Mouse (Mus musculus): Measurements from ENCODE around the gene Use1.
"Not testable (repeated sequence)": the region's sequence is repeated elsewhere in the genome, so short reads cannot be mapped to it uniquely, and the experiment has no call there.

Gene Use1

GRCm38 (mm10) chr8:71366771-71367528 is at the start of gene Use1:
Gene Use1 (plus strand): TSS chr8:71366848.
- DNase-seq (ENCODE audit: low spot score): peak; percentile 95

- not testable (repeated sequence) for DNase-seq (ENCODE audit: low spot score)
Observed at GRCm38 (mm10) chr8:71318610-71319009, 48.0 kb upstream of the Use1 start.

GRCm38 (mm10) chr8:71319760-71320159 is 46.9 kb upstream of the Use1 start:
- not testable (repeated sequence) for DNase-seq (ENCODE audit: low spot score)

DNA sequence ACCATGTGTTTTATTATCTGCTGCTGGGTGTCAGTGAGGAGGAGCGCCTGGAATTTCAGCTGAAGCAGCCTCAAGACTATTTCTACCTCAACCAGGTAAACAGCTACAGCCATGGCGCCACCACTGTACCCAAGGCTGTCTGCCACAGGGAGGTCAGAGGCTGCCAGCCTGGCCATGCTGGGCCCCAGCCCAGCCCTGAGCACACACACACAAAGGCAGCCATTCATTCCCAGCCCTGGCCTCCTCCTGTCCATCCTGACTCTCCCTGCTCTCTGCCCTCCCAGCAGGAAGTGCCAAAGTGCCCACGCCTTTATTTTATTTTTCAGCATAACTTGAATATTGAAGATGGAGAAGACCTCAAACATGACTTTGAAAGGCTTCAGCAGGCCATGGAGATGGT is 43.7 kb upstream of the Use1 start:
- DNase-seq (ENCODE audit: low spot score): no peak

DNA sequence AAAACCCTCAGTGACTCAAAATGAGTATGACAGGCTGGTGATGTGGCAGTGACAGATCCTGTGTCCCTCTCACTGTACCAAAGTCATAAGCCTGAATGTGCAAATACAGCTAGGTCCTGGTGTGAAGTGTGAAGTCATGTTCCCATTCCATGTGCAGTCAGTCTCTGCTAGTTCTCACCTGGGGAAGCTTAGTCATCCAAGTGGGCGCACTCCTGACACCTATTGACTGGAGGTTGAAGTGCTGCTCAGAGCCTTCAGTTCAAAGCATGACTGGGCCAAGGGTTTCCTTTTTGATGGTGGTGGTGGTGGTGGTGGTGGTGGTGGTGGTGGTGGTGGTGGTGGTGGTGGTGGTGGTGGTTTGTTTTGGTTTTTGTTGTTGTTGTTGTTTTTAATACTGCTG is 41.8 kb upstream of the Use1 start:
- peak; percentile 57 for DNase-seq (ENCODE audit: low spot score)

GRCm38 (mm10) chr8:71337834-71338233 is 28.8 kb upstream of the Use1 start:
- not testable (repeated sequence) for DNase-seq (ENCODE audit: low spot score)

DNA sequence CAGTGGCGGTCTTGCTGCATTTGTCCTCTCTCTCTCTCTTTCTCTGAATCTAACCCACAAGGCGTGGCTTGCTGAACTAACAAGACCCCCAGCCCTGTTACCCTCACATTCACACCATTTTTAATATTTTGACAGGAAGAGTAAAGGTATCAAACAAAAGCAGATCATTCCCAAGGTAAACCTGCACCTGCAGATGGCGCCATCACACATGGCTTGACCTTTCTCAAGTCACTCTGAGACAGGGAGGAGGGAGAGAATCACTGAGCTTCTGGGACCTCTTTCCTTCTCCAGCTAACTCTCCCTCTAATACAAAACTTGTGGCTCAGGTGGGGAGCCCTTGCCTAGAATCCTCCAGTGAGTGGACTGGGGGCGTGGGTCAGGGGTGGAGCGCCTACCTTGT is 26.0 kb upstream of the Use1 start:
- peak; percentile 7 for DNase-seq (ENCODE audit: low spot score)

GRCm38 (mm10) chr8:71346581-71346980 is 20.1 kb upstream of the Use1 start:
- DNase-seq (ENCODE audit: low spot score): no peak

- DNase-seq (ENCODE audit: low spot score): no peak
Observed at GRCm38 (mm10) chr8:71351117-71351516, 15.5 kb upstream of the Use1 start.

- no peak for DNase-seq (ENCODE audit: low spot score)
Observed at GRCm38 (mm10) chr8:71351520-71351919, 15.1 kb upstream of the Use1 start.

- DNase-seq (ENCODE audit: low spot score): no peak
Observed at GRCm38 (mm10) chr8:71358026-71358425, 8.6 kb upstream of the Use1 start.

DNA sequence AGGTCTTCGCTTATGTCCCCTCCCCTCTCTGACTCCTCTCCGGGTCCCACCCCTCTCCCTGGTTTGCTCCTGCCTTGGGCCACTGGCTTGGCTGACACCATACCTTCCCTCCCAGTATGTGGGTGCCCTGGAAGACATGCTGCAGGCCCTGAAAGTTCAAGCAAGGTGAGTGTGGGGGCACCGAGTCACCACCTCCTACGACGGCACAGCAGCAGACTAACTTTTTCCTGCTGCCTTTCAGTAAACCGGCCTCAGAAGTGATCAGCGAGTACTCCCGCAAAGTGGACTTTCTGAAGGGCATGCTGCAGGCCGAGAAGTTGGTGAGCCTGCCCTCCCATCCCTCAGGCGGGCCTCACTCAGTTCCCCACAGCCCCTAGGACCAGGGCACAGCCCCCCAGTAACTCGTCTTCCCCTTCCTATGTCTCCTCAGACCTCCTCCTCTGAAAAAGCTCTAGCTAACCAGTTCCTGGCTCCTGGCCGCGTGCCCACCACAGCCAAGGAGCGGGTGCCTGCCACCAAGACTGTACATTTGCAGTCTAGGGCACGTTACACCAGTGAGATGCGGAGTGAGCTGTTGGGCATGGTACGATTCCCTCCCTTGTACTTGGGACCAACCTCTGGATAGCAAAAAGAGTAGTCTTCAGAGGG is 1.0 kb downstream of the Use1 start:
- DNase-seq (ENCODE audit: low spot score): no peak

- no peak for DNase-seq (ENCODE audit: low spot score)
Observed at GRCm38 (mm10) chr8:71368366-71368765, 1.7 kb downstream of the Use1 start.

GRCm38 (mm10) chr8:71369040-71369718 is 2.5 kb downstream of the Use1 start:
- no peak for DNase-seq (ENCODE audit: low spot score)

- DNase-seq (ENCODE audit: low spot score): no peak
Observed at GRCm38 (mm10) chr8:71370711-71371235, 4.1 kb downstream of the Use1 start.

DNA sequence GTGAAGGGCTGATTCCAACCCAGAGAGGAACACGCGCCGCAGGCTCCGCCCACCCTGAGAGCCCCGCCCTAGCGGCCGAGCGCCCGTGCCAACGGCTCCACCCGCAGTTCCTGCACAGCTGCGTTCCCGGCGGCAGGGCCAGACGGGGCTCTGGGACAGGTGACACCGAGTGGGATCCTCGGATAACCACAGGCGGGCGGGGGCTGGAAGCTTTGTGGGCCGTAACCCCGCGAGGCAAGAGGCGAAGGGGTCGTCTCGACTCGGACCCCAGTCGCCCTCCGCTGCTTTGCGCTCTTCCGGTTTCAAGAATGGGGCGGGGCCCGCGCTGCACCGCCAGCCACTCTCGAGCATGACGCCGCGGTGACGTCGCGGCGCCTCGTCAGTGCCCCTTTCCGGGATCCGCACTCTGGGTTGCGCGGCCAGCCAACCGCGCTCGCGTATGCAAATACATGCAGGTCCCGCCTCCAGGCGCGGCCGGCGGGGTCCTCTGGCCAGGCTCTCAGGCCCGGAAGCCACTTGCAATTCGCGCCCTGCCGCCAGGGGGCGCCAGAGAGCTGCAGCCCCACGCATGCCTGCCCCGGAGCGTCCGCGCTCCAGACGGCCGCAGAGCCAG is 4.7 kb downstream of the Use1 start, which contains the start of gene Ocel1:
TSS of gene Ocel1 (plus strand) at position 63 of the 613 bp plus-strand sequence.
- DNase-seq (ENCODE audit: low spot score): peak; percentile 98

GRCm38 (mm10) chr8:71372427-71372826 is 5.8 kb downstream of the Use1 start:
- DNase-seq (ENCODE audit: low spot score): no peak

DNA sequence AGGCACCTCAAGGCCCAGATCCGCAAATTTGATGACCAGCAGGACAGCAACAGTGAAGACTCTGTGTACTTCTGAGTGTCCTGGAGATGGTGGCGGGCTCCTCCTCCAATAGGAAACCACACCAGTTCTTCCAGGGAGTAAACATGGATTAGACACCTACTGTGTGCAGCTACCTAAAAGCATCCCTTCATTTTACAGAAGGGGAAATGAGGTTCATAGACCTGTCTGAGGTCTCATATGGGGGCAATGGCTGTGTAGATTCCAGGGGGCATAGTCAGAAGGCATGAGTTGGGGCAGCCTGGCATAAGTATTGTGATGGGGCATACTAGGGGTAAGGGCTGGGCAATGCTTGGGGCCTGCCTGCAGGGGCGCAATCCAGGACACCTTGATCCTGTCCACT is 6.4 kb downstream of the Use1 start:
- DNase-seq (ENCODE audit: low spot score): no peak

- DNase-seq (ENCODE audit: low spot score): no peak
Observed at GRCm38 (mm10) chr8:71374616-71375206, 8.1 kb downstream of the Use1 start.

DNA sequence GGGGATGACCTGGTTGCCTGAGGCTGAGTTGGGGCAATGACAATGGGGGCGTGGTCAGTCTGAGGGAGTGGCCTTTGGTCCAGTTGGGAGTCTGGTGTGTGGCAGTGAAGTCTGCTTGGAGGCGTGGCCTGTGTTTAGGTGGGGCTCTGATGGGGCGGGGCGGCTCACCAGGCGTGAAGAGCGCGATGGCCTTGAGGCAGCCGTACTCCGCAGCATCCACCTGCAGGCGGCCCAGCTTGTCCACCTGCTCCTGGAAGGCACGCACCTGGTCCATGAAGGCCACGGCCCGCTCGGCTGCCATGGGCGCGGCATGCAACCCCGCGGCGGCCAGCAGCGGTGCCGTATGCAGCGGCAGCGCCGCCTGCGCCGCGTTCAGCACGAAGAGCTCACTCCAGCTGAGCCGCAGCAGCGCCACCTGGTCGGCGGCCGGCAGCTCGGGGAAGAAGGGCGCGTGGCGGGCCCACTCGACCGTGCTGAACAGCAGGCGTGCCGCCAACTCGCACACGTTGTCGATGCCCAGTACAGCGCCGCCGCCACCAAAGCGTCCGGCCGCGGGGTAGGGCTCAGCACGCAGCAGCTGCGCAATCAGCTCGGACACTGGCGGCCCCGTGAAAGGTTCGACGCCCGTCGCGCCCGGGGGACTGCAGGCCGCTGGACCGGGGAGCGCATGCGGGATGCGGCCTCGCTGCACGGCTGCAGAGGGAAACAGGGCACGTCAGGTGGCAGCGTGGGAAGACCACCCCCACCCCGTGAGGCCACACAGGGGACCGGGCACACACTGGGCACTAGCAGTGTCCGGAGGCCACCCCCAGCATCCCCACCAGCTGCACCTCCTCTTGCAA is 9.2 kb downstream of the Use1 start:
- DNase-seq (ENCODE audit: low spot score): peak; percentile 79
